Mouse (Mus musculus): ENCODE measurements around the gene Sag. TPM values are rescaled to one million over a fixed set of nuclear protein-coding genes. Genes with fewer than 3 reads are reported as not detected.
"Not testable (repeated sequence)": the region's sequence is repeated elsewhere in the genome, so short reads cannot be mapped to it uniquely, and the experiment has no call there.

Sag gene
- total RNA-seq, 2 experiments from 2014 or later: 1.5 to 2.0 TPM

GRCm38 (mm10) chr1:87824420-87824995 is 21.0 kb downstream of the Sag start:
- no peak for DNase-seq

- DNase-seq: no peak
Measured at GRCm38 (mm10) chr1:87825281-87825680, 21.8 kb downstream of the Sag start.

GRCm38 (mm10) chr1:87825991-87826390 is 22.5 kb downstream of the Sag start:
- peak; percentile 56 for DNase-seq

- no peak for DNase-seq
Measured at GRCm38 (mm10) chr1:87826474-87826873, 23.0 kb downstream of the Sag start.

- DNase-seq: not testable (repeated sequence)
Measured at GRCm38 (mm10) chr1:87827476-87827875, 24.0 kb downstream of the Sag start.

- peak; percentile 45 for DNase-seq
Measured at GRCm38 (mm10) chr1:87828185-87828584, 24.7 kb downstream of the Sag start.

GRCm38 (mm10) chr1:87828926-87829580 is 25.6 kb downstream of the Sag start:
- DNase-seq: no peak

- DNase-seq: no peak
Measured at GRCm38 (mm10) chr1:87829621-87830211, 26.2 kb downstream of the Sag start.

- no peak for DNase-seq
Measured at GRCm38 (mm10) chr1:87836453-87836852, 33.0 kb downstream of the Sag start.

- no peak for DNase-seq
Measured at GRCm38 (mm10) chr1:87837018-87837417, 33.5 kb downstream of the Sag start.

GRCm38 (mm10) chr1:87840411-87841208 is 37.1 kb downstream of the Sag start:
- no peak for DNase-seq

GRCm38 (mm10) chr1:87846801-87847474 is 43.5 kb downstream of the Sag start:
- DNase-seq: peak; percentile 68

- DNase-seq: no peak
Measured at GRCm38 (mm10) chr1:87847475-87848168, 44.1 kb downstream of the Sag start.

- peak; percentile 49 for DNase-seq
Measured at GRCm38 (mm10) chr1:87848237-87848996, 44.9 kb downstream of the Sag start.

GRCm38 (mm10) chr1:87849278-87849677 is 45.8 kb downstream of the Sag start:
- no peak for DNase-seq

GRCm38 (mm10) chr1:87851344-87851743 is 47.9 kb downstream of the Sag start:
- DNase-seq: no peak

- no peak for DNase-seq
Measured at GRCm38 (mm10) chr1:87852081-87852790, 48.8 kb downstream of the Sag start.

GRCm38 (mm10) chr1:87852892-87853600 is 49.6 kb downstream of the Sag start, which contains the start of gene Dgkd:
Gene Dgkd, plus strand, starts transcription at chr1:87853287.
- peak; percentile 90 for DNase-seq

- DNase-seq: peak; percentile 49
Measured at GRCm38 (mm10) chr1:87853601-87854361, 50.3 kb downstream of the Sag start.
